Mouse (Mus musculus) E14TG2a.4 (cell line): ENCODE data around the gene Spata13.

Experiments
- CTCF ChIP-seq: conservative IDR thresholded peaks from 2 replicates; pipeline ENCODE4 v1.5.1; 2014; ENCODE audit warnings: low read length
- NANOG ChIP-seq: IDR thresholded peaks from 2 replicates; pipeline ENCODE4 v1.6.1; 2014; ENCODE audit warnings: borderline replicate concordance, low read length, mixed read lengths
- POU5F1 ChIP-seq: IDR thresholded peaks from 2 replicates; pipeline ENCODE4 v1.6.1; 2014; ENCODE audit warnings: low read length, borderline replicate concordance

DNA sequence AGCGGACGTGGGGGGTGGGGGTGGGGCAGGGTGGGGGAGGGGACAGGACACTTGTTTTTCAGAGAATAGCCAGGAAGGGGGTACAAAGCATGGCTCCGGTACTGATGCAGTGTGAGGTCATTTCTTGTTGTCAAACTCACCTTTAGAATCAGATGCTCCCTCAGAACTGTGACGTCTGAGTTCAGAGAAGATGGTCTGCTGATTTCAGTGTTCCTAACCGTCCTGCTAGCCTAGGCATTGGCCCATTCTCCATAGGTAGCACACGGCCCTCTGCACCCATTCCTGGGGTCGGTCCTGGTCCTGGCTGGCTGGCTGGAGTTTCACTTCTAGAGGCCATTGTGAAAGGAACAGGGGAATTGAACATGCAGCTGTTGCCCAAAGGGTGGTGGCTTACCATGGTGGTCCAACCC lies 103.4 kb downstream of the Spata13 start:
- TF ChIP-seq CTCF (no peak), POU5F1 (no peak), NANOG (no peak)
